Mouse (Mus musculus): Measurements from ENCODE around the gene Zmiz1. TPM values are rescaled to one million over a fixed set of nuclear protein-coding genes. Genes with fewer than 3 reads are reported as not detected.

The Zmiz1 gene
- polyA plus RNA-seq, 1 experiment: 99.2 TPM

DNA sequence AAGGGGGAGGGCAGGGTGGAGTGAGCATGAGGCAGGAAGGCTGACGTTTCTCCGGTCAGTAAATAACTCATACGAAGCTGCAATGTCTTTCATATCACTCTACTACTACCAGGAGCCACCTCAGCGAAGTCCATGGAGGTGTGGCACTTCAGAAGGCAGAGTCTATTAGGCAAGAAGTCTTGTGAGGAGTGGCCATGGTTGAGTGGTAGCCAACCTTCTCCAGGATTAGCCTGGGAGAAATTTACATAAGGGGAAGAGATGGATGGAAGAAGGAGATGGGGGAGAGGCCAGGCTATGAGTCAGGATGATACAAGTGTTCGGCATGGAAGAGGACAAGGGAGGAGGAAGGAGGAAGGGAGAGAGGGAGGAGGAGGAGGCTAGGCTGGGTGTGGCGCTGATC lies 223.0 kb downstream of the Zmiz1 start:
- no peak overlapping the region for H3K4me3 ChIP-seq (ENCODE audit: insufficient read depth, low read length)
- TF ChIP-seq POLR2A (IDR thresholded peaks at IDR 0.05; ENCODE audit: borderline replicate concordance, low read depth, low read length): no peak
- no peak for TF ChIP-seq CTCF (IDR thresholded peaks at IDR 0.05; ENCODE audit: low read depth, low read length)
- H3K4me1 ChIP-seq (ENCODE audit: control insufficient read depth, insufficient read depth, low read length): peaks cover 9% of the 10 kb centered on the region
- H3K27ac ChIP-seq (ENCODE audit: insufficient read depth, low read depth, low read length): no peak overlapping the region

- H3K27ac ChIP-seq (ENCODE audit: insufficient read depth, low read depth, low read length): no peak overlapping the region
- H3K4me1 ChIP-seq (ENCODE audit: control insufficient read depth, insufficient read depth, low read length): peaks cover 4% of the 10 kb centered on the region; the same call in 1 of the 2 replicates
- H3K4me3 ChIP-seq (ENCODE audit: insufficient read depth, low read length): no peak overlapping the region
- TF ChIP-seq POLR2A (IDR thresholded peaks at IDR 0.05; ENCODE audit: borderline replicate concordance, low read depth, low read length) (no peak), CTCF (IDR thresholded peaks at IDR 0.05; ENCODE audit: low read depth, low read length) (no peak)
Observed at GRCm38 (mm10) chr14:25686216-25686945, 227.4 kb downstream of the Zmiz1 start.

DNA sequence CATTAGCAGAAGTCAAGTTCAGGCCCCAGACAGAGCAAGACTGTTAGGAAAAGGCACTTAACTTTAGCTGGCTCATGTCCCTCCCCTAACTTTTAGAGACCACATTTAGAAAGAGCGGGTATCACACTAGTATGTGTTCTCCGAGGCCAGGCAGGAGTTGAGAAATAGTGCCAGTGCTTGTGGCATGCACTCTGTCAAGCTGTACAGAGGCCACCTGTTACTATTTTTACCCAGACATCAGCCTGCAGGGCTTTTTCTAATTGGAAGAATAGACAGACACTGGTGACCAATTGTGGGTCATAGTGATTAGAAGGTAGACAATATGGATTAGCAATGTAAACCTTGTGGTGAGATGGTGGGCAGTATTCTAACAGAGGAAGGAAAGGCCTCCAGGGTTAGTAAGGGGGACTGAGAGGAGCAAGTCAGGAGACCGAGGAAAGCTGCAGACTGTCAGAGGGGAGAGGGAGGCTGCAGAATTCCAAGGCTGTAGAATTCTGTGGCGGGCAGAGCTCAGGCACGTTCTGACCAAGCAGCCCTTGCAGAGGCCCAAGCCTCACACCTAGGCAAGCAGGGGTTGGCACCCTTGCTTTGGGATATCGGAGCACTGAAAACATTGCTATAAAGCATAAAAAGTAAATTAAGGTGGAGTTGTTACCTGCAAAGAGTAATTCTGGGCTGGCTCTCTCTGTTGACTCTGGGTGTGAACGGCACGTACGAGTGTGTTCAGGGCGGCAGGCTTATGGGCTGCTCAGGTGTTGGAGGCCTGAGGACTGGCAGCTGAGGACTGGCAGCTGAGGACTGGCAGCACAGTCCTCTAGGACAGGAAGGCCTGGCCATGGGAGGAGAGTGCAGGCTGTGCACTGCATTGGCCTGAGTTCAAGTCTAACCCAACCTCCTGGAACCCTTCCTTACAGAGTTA lies 228.3 kb downstream of the Zmiz1 start:
- H3K4me3 ChIP-seq (ENCODE audit: insufficient read depth, low read length): no peak overlapping the region

DNA sequence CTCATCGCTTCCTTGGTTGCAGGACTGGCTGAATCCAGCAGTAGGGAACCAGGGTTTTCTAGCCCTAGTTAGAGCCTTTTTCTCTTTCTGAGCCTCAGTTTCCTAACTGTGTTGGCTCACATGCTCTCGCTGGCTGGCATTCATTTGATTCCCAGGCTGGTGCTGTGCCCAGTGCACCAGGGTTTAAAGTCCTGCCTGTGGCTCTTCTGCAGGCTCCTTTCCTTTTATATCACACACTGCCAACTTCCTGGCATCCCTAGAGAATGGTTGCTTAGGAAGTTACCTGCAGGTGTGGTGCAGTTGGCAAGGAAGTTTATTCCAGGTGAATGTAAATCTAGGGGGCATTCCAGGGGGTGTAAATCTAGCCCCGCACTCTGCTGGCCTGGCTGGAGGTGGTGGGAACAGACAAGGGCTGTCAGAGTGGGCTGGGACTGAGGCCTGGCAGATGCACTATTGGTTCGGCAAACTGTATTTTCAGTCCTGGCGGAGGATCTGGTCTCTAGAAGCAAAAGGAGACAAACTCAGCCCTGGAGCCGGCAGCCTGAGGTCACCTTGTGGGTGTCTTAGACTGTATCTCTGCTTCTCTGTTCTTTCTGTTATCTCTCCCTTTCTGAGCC lies 234.4 kb downstream of the Zmiz1 start:
- no peak overlapping the region for H3K27ac ChIP-seq (ENCODE audit: insufficient read depth, low read depth, low read length)
- H3K4me1 ChIP-seq (ENCODE audit: control insufficient read depth, insufficient read depth, low read length): peaks cover 10% of the 10 kb centered on the region
- TF ChIP-seq POLR2A (IDR thresholded peaks at IDR 0.05; ENCODE audit: borderline replicate concordance, low read depth, low read length) (no peak), CTCF (IDR thresholded peaks at IDR 0.05; ENCODE audit: low read depth, low read length) (no peak)
- H3K4me3 ChIP-seq (ENCODE audit: insufficient read depth, low read length): no peak overlapping the region; the same call in 1 of the 2 replicates

More for the DNA sequence above, 228.3 kb downstream of the Zmiz1 start:
- Histone ChIP-seq H3K4me1 (ENCODE audit: control insufficient read depth, insufficient read depth, low read length) (peaks cover under 1% of the 10 kb centered on the region; the same call in 1 of the 2 replicates), H3K27ac (ENCODE audit: insufficient read depth, low read depth, low read length) (no peak overlapping the region)
- TF ChIP-seq CTCF (IDR thresholded peaks at IDR 0.05; ENCODE audit: low read depth, low read length): no peak

- Histone ChIP-seq H3K4me1 (ENCODE audit: control insufficient read depth, insufficient read depth, low read length) (peaks cover 10% of the 10 kb centered on the region), H3K27ac (ENCODE audit: insufficient read depth, low read depth, low read length) (no peak within 1 kb of the TSS; the same call in 1 of the 2 replicates)
- TF ChIP-seq CTCF (IDR thresholded peaks at IDR 0.05; ENCODE audit: low read depth, low read length) (peak; percentile 62; the same call in 1 of the 2 replicates), POLR2A (IDR thresholded peaks at IDR 0.05; ENCODE audit: borderline replicate concordance, low read depth, low read length) (no peak)
Observed at GRCm38 (mm10) chr14:25693888-25694568, 235.0 kb downstream of the Zmiz1 start, which contains the start of gene Ppif. Gene Ppif, plus strand, starts transcription at chr14:25694154.

DNA sequence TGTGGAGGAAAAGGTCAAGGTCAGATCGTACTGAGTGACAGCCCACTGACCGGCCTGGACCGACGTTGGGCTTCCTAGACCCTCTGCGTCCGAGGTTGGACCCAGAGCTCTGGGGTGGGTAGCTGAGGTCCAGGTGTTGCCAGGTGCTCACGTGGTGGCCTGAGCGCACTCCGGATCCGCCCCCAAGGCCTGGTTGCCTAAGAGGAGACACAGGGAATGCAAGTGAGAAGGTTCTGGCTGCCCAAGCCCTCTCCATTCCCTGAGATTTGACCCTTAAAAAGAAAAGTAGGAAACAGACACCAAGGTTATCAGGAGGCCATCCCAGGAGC lies 235.5 kb downstream of the Zmiz1 start:
- H3K4me3 ChIP-seq (ENCODE audit: insufficient read depth, low read length): peak overlapping the region; percentile 91
- no peak for TF ChIP-seq CTCF (IDR thresholded peaks at IDR 0.05; ENCODE audit: low read depth, low read length)
- TF ChIP-seq POLR2A (IDR thresholded peaks at IDR 0.05; ENCODE audit: borderline replicate concordance, low read depth, low read length): no peak
- no peak overlapping the region; the same call in 1 of the 2 replicates for H3K27ac ChIP-seq (ENCODE audit: insufficient read depth, low read depth, low read length)
- peaks cover 10% of the 10 kb centered on the region for H3K4me1 ChIP-seq (ENCODE audit: control insufficient read depth, insufficient read depth, low read length)

More at GRCm38 (mm10) chr14:25693888-25694568, 235.0 kb downstream of the Zmiz1 start, which contains the start of gene Ppif:
- H3K4me3 ChIP-seq (ENCODE audit: insufficient read depth, low read length): peak within 1 kb of the TSS; percentile 91

DNA sequence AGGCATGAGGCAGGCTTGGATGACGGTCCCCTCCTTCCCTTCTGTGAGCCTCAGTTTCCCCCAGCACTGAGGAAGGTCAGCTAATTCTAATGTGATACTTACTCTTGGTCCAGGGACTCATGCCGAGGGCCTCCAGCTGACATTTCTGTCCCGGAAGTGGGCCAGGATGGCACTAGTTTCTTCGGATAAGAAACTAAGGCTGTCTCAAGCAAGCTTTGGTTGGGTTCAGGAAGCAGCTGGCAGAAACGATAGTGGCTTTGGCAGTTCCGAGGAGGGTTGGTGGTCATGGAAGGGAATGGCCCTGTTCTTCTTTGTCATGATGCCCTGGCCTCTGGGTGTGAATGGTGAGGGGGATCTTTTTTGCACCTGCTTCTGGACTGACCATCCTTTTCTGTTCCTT lies 236.1 kb downstream of the Zmiz1 start:
- TF ChIP-seq CTCF (IDR thresholded peaks at IDR 0.05; ENCODE audit: low read depth, low read length) (no peak), POLR2A (IDR thresholded peaks at IDR 0.05; ENCODE audit: borderline replicate concordance, low read depth, low read length) (no peak)
- no peak overlapping the region for H3K27ac ChIP-seq (ENCODE audit: insufficient read depth, low read depth, low read length)
- H3K4me1 ChIP-seq (ENCODE audit: control insufficient read depth, insufficient read depth, low read length): peaks cover 10% of the 10 kb centered on the region
- H3K4me3 ChIP-seq (ENCODE audit: insufficient read depth, low read length): peak overlapping the region; percentile 91

- H3K27ac ChIP-seq (ENCODE audit: insufficient read depth, low read depth, low read length): no peak overlapping the region
- no peak for TF ChIP-seq POLR2A (IDR thresholded peaks at IDR 0.05; ENCODE audit: borderline replicate concordance, low read depth, low read length)
- no peak for TF ChIP-seq CTCF (IDR thresholded peaks at IDR 0.05; ENCODE audit: low read depth, low read length)
- peaks cover 10% of the 10 kb centered on the region for H3K4me1 ChIP-seq (ENCODE audit: control insufficient read depth, insufficient read depth, low read length)
- H3K4me3 ChIP-seq (ENCODE audit: insufficient read depth, low read length): no peak overlapping the region
Observed at GRCm38 (mm10) chr14:25696356-25696755, 237.4 kb downstream of the Zmiz1 start.

DNA sequence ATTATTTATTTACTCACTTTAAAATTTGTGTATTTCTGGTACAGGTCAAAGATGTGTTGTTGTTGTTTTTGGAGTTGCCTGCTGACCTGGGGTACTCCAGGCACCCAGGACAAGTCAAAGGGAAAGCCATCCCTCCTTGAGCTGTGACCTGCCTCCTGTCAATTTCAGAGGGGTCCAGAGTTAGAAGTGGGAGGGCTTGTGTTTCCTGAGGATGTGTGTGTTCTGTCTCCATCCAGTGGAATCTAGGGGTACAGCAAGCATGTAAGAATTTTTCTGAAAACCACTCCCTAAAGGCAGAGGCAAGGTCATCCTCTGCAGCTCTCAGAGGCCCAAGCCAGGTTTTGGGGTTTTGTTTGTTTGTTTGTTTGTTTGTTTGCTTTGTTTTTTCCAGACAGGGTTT lies 243.0 kb downstream of the Zmiz1 start:
- Histone ChIP-seq H3K4me3 (ENCODE audit: insufficient read depth, low read length) (no peak overlapping the region), H3K4me1 (ENCODE audit: control insufficient read depth, insufficient read depth, low read length) (no peaks in the 10 kb centered on the region), H3K27ac (ENCODE audit: insufficient read depth, low read depth, low read length) (no peak overlapping the region)
- no peak for TF ChIP-seq POLR2A (IDR thresholded peaks at IDR 0.05; ENCODE audit: borderline replicate concordance, low read depth, low read length)
- TF ChIP-seq CTCF (IDR thresholded peaks at IDR 0.05; ENCODE audit: low read depth, low read length): peak; percentile 49

All from bone marrow macrophage, adult 2 months (primary cell).